Mouse (Mus musculus) embryonic facial prominence, embryonic 14.5 days (tissue): ENCODE data around the gene Anks1b. TPM values are rescaled to one million over a fixed set of nuclear protein-coding genes. Genes with fewer than 3 reads are reported as not detected.

Experiments used
- ATAC-seq: fragments of 200-750 bp; cut with Nextera tagmentation; 2 replicates; pipeline ENCODE4 v1.8.0; 2017; ENCODE audit warnings: low read depth, moderate number of reproducible peaks, moderate TSS enrichment
- DNase-seq: peaks from one replicate; pipeline ENCODE4 v3.0.0-alpha.2; 2015; ENCODE audit warnings: low spot score
- H3K27ac ChIP-seq: fragments of 300-500 bp; sonication (generic); replicated peaks from 2 replicates; pipeline ENCODE4 v1.5.1; 2014; ENCODE audit warnings: low read depth, mild to moderate bottlenecking, low read length, moderate library complexity
- H3K27me3 ChIP-seq: fragments of 300-500 bp; sonication (generic); replicated peaks from 2 replicates; pipeline ENCODE4 v1.6.1; 2014; ENCODE audit warnings: low read length; ENCODE audit not compliant: control insufficient read depth, insufficient read depth
- H3K36me3 ChIP-seq: fragments of 300-500 bp; sonication (generic); 2 replicates; pipeline ENCODE4 v1.6.1; 2014; ENCODE audit warnings: low read length, mixed read lengths; ENCODE audit not compliant: control insufficient read depth, insufficient read depth
- H3K4me1 ChIP-seq: fragments of 300-500 bp; sonication (generic); 2 replicates; pipeline ENCODE4 v1.6.1; 2014; ENCODE audit warnings: antibody characterized with exemption, low read length; ENCODE audit not compliant: control insufficient read depth, insufficient read depth
- H3K4me2 ChIP-seq: fragments of 300-500 bp; sonication (generic); 2 replicates; pipeline ENCODE4 v1.6.1; 2014; ENCODE audit warnings: low read depth, mild to moderate bottlenecking, low read length, moderate library complexity, mixed read lengths
- H3K4me3 ChIP-seq: fragments of 300-500 bp; sonication (generic); 2 replicates; pipeline ENCODE4 v1.5.1; 2014; ENCODE audit warnings: low read depth, mild to moderate bottlenecking, low read length
- H3K9ac ChIP-seq: fragments of 300-500 bp; sonication (generic); 2 replicates; pipeline ENCODE4 v1.6.1; 2014; ENCODE audit warnings: low read depth, mild to moderate bottlenecking, low read length, moderate library complexity, mixed read lengths
- H3K9me3 ChIP-seq: fragments of 300-500 bp; sonication (generic); 2 replicates; pipeline ENCODE4 v1.6.1; 2016; ENCODE audit warnings: low read length; ENCODE audit not compliant: control insufficient read depth
- WGBS: fragments of 180-500 bp; shearing (Covaris S2); extraction: QIAGEN DNeasy Blood & Tissue Kit; methylation state at CpG from one replicate; pipeline ENCODE4 v1.1.7; 2014; 5-methylcytosine and 5-hydroxymethylcytosine counted together
- polyA plus RNA-seq: library from polyadenylated mRNA; unstranded; fragments of >200 nt; fragmentation: Nextera tagmentation; extraction: Ambion mirVana; gene quantifications from 2 replicates; pipeline ENCODE4 v1.2.1, GENCODE M21; 2014

Anks1b gene
- polyA plus RNA-seq, 1 experiment from 2014 or later, result 2.2 TPM

GRCm38 (mm10) chr10:90813326-90813725, 940.0 kb downstream of the Anks1b start:
- no peaks in the 10 kb centered on the region; the same call in 1 of the 2 replicates for H3K27me3 ChIP-seq
- 92% methylated on average over 5 of the region's 5 CpGs for WGBS

GRCm38 (mm10) chr10:90814412-90814811, 941.1 kb downstream of the Anks1b start:
- no peak overlapping the region for H3K4me3 ChIP-seq
- no peak overlapping the region for H3K4me2 ChIP-seq
- WGBS, result 81% methylated on average over 6 of the region's 6 CpGs
- H3K9me3 ChIP-seq, result no peaks in the 10 kb centered on the region
- no peaks in the 10 kb centered on the region for H3K4me1 ChIP-seq
- ATAC-seq (no peak), DNase-seq (no peak)
- H3K27me3 ChIP-seq, result no peaks in the 10 kb centered on the region; the same call in 1 of the 2 replicates
- H3K27ac ChIP-seq, result no peak overlapping the region
- H3K36me3 ChIP-seq, result no peaks in the 10 kb centered on the region
- H3K9ac ChIP-seq, result no peak overlapping the region

More at GRCm38 (mm10) chr10:90813326-90813725, 940.0 kb downstream of the Anks1b start:
- no peak overlapping the region for H3K9ac ChIP-seq
- H3K4me3 ChIP-seq, result no peak overlapping the region
- H3K4me2 ChIP-seq, result no peak overlapping the region
- H3K9me3 ChIP-seq, result no peaks in the 10 kb centered on the region
- H3K27ac ChIP-seq, result no peak overlapping the region
- DNase-seq (no peak), ATAC-seq (no peak)
- no peaks in the 10 kb centered on the region for H3K4me1 ChIP-seq
- H3K36me3 ChIP-seq, result no peaks in the 10 kb centered on the region

GRCm38 (mm10) chr10:90818246-90818937, 945.1 kb downstream of the Anks1b start:
- WGBS, result 36% methylated on average over 10 of the region's 10 CpGs
- no peaks in the 10 kb centered on the region for H3K4me1 ChIP-seq
- no peak for ATAC-seq
- H3K4me3 ChIP-seq, result no peak overlapping the region
- H3K4me2 ChIP-seq, result no peak overlapping the region
- no peak for DNase-seq
- no peaks in the 10 kb centered on the region for H3K9me3 ChIP-seq
- no peaks in the 10 kb centered on the region; the same call in 1 of the 2 replicates for H3K27me3 ChIP-seq
- no peaks in the 10 kb centered on the region for H3K36me3 ChIP-seq
- no peak overlapping the region for H3K27ac ChIP-seq
- H3K9ac ChIP-seq, result no peak overlapping the region

- Histone ChIP-seq H3K4me3 (no peak overlapping the region), H3K36me3 (no peaks in the 10 kb centered on the region), H3K4me2 (no peak overlapping the region), H3K27me3 (peaks cover 24% of the 10 kb centered on the region), H3K9ac (no peak overlapping the region), H3K4me1 (no peaks in the 10 kb centered on the region), H3K9me3 (no peaks in the 10 kb centered on the region), H3K27ac (no peak overlapping the region)
- DNase-seq (peak; percentile 39), ATAC-seq (no peak)
- 6% methylated on average over 4 of the region's 4 CpGs for WGBS
These were observed 950.1 kb downstream of the Anks1b start for GRCm38 (mm10) chr10:90823438-90823837.

GRCm38 (mm10) chr10:90824692-90825091, 951.4 kb downstream of the Anks1b start:
- Histone ChIP-seq H3K27me3 (peaks cover 37% of the 10 kb centered on the region), H3K4me2 (no peak overlapping the region), H3K9ac (no peak overlapping the region), H3K9me3 (no peaks in the 10 kb centered on the region), H3K4me1 (no peaks in the 10 kb centered on the region), H3K36me3 (no peaks in the 10 kb centered on the region), H3K27ac (no peak overlapping the region), H3K4me3 (no peak overlapping the region)
- 79% methylated on average over 2 of the region's 2 CpGs for WGBS
- DNase-seq, result no peak
- no peak for ATAC-seq

- no peaks in the 10 kb centered on the region for H3K9me3 ChIP-seq
- no peak overlapping the region for H3K4me3 ChIP-seq
- H3K9ac ChIP-seq, result no peak overlapping the region
- H3K27ac ChIP-seq, result no peak overlapping the region
- H3K4me1 ChIP-seq, result no peaks in the 10 kb centered on the region
- H3K27me3 ChIP-seq, result peaks cover 59% of the 10 kb centered on the region
- no peaks in the 10 kb centered on the region for H3K36me3 ChIP-seq
- DNase-seq (peak; percentile 69), ATAC-seq (no peak)
- WGBS, result 23% methylated on average over 4 of the region's 4 CpGs
- H3K4me2 ChIP-seq, result no peak overlapping the region
These were observed 953.6 kb downstream of the Anks1b start for GRCm38 (mm10) chr10:90826939-90827338.

GRCm38 (mm10) chr10:90828581-90829393, 955.5 kb downstream of the Anks1b start:
- H3K4me2 ChIP-seq, result peak overlapping the region; percentile 94
- H3K4me1 ChIP-seq, result no peaks in the 10 kb centered on the region
- peaks cover 71% of the 10 kb centered on the region for H3K27me3 ChIP-seq
- no peak overlapping the region for H3K27ac ChIP-seq
- ATAC-seq (peak; percentile 74), DNase-seq (peak; percentile 27)
- H3K4me3 ChIP-seq, result peak overlapping the region; percentile 58
- WGBS, result 2% methylated on average over 16 of the region's 73 CpGs
- H3K9me3 ChIP-seq, result no peaks in the 10 kb centered on the region
- H3K9ac ChIP-seq, result peak overlapping the region; percentile 57
- H3K36me3 ChIP-seq, result no peaks in the 10 kb centered on the region

GRCm38 (mm10) chr10:90829394-90830267, 956.3 kb downstream of the Anks1b start:
- Histone ChIP-seq H3K36me3 (no peaks in the 10 kb centered on the region), H3K27ac (no peak overlapping the region), H3K4me3 (peak overlapping the region; percentile 58), H3K9me3 (no peaks in the 10 kb centered on the region), H3K27me3 (peaks cover 73% of the 10 kb centered on the region), H3K4me2 (peak overlapping the region; percentile 94), H3K4me1 (no peaks in the 10 kb centered on the region), H3K9ac (peak overlapping the region; percentile 57)
- DNase-seq, result peak; percentile 35
- peak; percentile 86 for ATAC-seq
- WGBS, result under 1% methylated on average over 23 of the region's 76 CpGs
